8 mouse cellular contexts compared by ENCODE assay signal in genomic region chr7:110002968-110003367, GRCm38 (mm10). TPM values are rescaled to one million over a fixed set of nuclear protein-coding genes. Genes with fewer than 3 reads are reported as not detected.
A peak's percentile ranks its signal among the peaks of the same experiment; 100 is the strongest.
DNase-seq lines count a peak whose midpoint lies in the region; ATAC-seq and TF ChIP-seq lines count a peak whose summit lies in the region.

No protein-coding gene starts in this region.

- no peak overlapping the region for H3K9ac ChIP-seq in liver, embryonic 14.5 days (replicated peaks)
- H3K9ac ChIP-seq in neural tube, embryonic 11.5 days (ENCODE audit: low read length): peak overlapping the region; percentile 44; the same call in 1 of the 2 replicates

- H3K27ac ChIP-seq in embryonic facial prominence, embryonic 10.5 days (replicated peaks): peak overlapping the region; percentile 19; the same call in 1 of the 2 replicates
- no peak overlapping the region for H3K27ac ChIP-seq in liver, embryonic 14.5 days
- H3K27ac ChIP-seq in neural tube, embryonic 11.5 days (ENCODE audit: low read depth, low read length): no peak overlapping the region

- peak overlapping the region; percentile 41 for H3K4me3 ChIP-seq in embryonic facial prominence, embryonic 10.5 days
- no peak overlapping the region for H3K4me3 ChIP-seq in liver, embryonic 14.5 days (ENCODE audit: insufficient read depth in 1 of 2, low read depth in 2 of 2, low read length in 2 of 2)
- H3K4me3 ChIP-seq in neural tube, embryonic 11.5 days (ENCODE audit: low read depth, low read length): no peak overlapping the region

- peaks cover 5% of the 10 kb centered on the region; the same call in 1 of the 2 replicates for H3K27me3 ChIP-seq in embryonic facial prominence, embryonic 10.5 days (replicated peaks; ENCODE audit: low read depth, poor library complexity, severe bottlenecking)
- H3K27me3 ChIP-seq in liver, embryonic 14.5 days (ENCODE audit: control insufficient read depth, insufficient read depth, low read length): peaks cover 8% of the 10 kb centered on the region
- no peaks in the 10 kb centered on the region for H3K27me3 ChIP-seq in neural tube, embryonic 11.5 days (ENCODE audit: control insufficient read depth, insufficient read depth, low read length)

- peak; percentile 37; the same call in 1 of the 2 replicates for ATAC-seq in liver, embryonic 14.5 days (ENCODE audit: insufficient read depth)
- ATAC-seq in neural tube, embryonic 11.5 days (ENCODE audit: insufficient read depth, low FRiP score, low TSS enrichment): no peak

- TF ChIP-seq CTCF in liver, embryonic 14.5 days (IDR thresholded peaks at IDR 0.05; ENCODE audit: low read depth): no peak

- peak; percentile 22 for DNase-seq in layer of hippocampus, adult 11-12 months (ENCODE audit: low spot score)
- no peak for DNase-seq in layer of hippocampus, postnatal 25 days (ENCODE audit: extremely low spot score in 1 of 2, low spot score in 1 of 2)
- peak; percentile 68 for DNase-seq in embryonic facial prominence, embryonic 10.5 days (ENCODE audit: low spot score)
- peak; percentile 44 to 56 for DNase-seq in heart, adult 9 months (ENCODE audit: low spot score in 2 of 2)
- peak; percentile 83 for DNase-seq in kidney, adult 9 months
- DNase-seq in liver, embryonic 14.5 days (ENCODE audit: low read depth in 3 of 3, low spot score in 3 of 3): no peak
- DNase-seq in neural tube, embryonic 11.5 days (ENCODE audit: low spot score): peak; percentile 67
- DNase-seq in urinary bladder, postnatal 4 days (ENCODE audit: low spot score in 2 of 2): peak; percentile 30 to 61

- no peak for TF ChIP-seq EP300 in liver, embryonic 14.5 days (IDR thresholded peaks at IDR 0.05; ENCODE audit: low read depth)

- peaks cover 7% of the 10 kb centered on the region for H3K4me1 ChIP-seq in embryonic facial prominence, embryonic 10.5 days
- H3K4me1 ChIP-seq in liver, embryonic 14.5 days (replicated peaks; ENCODE audit: control insufficient read depth in 2 of 2, insufficient read depth in 2 of 2, low read length in 1 of 2): peaks cover 0 to 2% of the 10 kb centered on the region in 2 experiments; a peak in 1 of 4 replicates
- H3K4me1 ChIP-seq in neural tube, embryonic 11.5 days (ENCODE audit: control insufficient read depth, insufficient read depth, low read length): no peaks in the 10 kb centered on the region

- H3K36me3 ChIP-seq in embryonic facial prominence, embryonic 10.5 days (replicated peaks): no peaks in the 10 kb centered on the region
- H3K36me3 ChIP-seq in liver, embryonic 14.5 days (replicated peaks; ENCODE audit: control insufficient read depth, insufficient read depth, low read depth): no peaks in the 10 kb centered on the region
- no peaks in the 10 kb centered on the region for H3K36me3 ChIP-seq in neural tube, embryonic 11.5 days (ENCODE audit: control insufficient read depth, insufficient read depth, low read length)

- WGBS in embryonic facial prominence, embryonic 10.5 days: 18% methylated on average over 20 of the region's 20 CpGs
- WGBS in liver, embryonic 14.5 days (ENCODE audit: insufficient replicate concordance): 14% methylated on average over 20 of the region's 20 CpGs
- WGBS in neural tube, embryonic 11.5 days: 17% methylated on average over 20 of the region's 20 CpGs

- H3K4me2 ChIP-seq in liver, embryonic 14.5 days (ENCODE audit: low read depth): peak overlapping the region; percentile 2; the same call in 1 of the 2 replicates
- H3K4me2 ChIP-seq in neural tube, embryonic 11.5 days (ENCODE audit: low read depth): peak overlapping the region; percentile 10

- H3K9me3 ChIP-seq in embryonic facial prominence, embryonic 10.5 days: no peaks in the 10 kb centered on the region
- no peaks in the 10 kb centered on the region for H3K9me3 ChIP-seq in liver, embryonic 14.5 days (ENCODE audit: control insufficient read depth, low read length)
- no peaks in the 10 kb centered on the region for H3K9me3 ChIP-seq in neural tube, embryonic 11.5 days (ENCODE audit: control insufficient read depth, low read length)

RNA-seq across cellular contexts. Expression of gene Ipo7, which starts 15.1 kb away (rescaled TPM):
- 100 to 1,000 TPM in 1 of 2 experiments, 10 to 100 TPM in 1; 99.5 to 104 TPM for total RNA-seq in layer of hippocampus, postnatal 25 days (2021)
- 57.0 and 57.5 TPM in 2 replicates for polyA plus RNA-seq in embryonic facial prominence, embryonic 10.5 days (2016; fragmentation: Nextera tagmentation; extraction: Ambion mirVana)
- polyA plus RNA-seq in liver, embryonic 14.5 days (2012; rRNA removed): 13.6 and 22.2 TPM in 2 replicates
- polyA plus RNA-seq in liver, embryonic 14.5 days (2014; fragmentation: Nextera tagmentation; extraction: Ambion mirVana): 9.1 and 10.2 TPM in 2 replicates
- 30.7 and 36.3 TPM in 2 replicates for polyA plus RNA-seq in neural tube, embryonic 11.5 days (2014; fragmentation: Nextera tagmentation; extraction: Ambion mirVana)

RNA-seq across cellular contexts. Expression of gene Tmem41b, which starts 16.2 kb away (rescaled TPM):
- total RNA-seq in layer of hippocampus, postnatal 25 days (2021): 10 to 100 TPM; 48.6 to 49.9 TPM
- 68.5 and 73.6 TPM in 2 replicates for polyA plus RNA-seq in embryonic facial prominence, embryonic 10.5 days (2016; fragmentation: Nextera tagmentation; extraction: Ambion mirVana)
- 10.7 and 14.5 TPM in 2 replicates for polyA plus RNA-seq in liver, embryonic 14.5 days (2012; rRNA removed)
- 30.0 and 32.9 TPM in 2 replicates for polyA plus RNA-seq in liver, embryonic 14.5 days (2014; fragmentation: Nextera tagmentation; extraction: Ambion mirVana)
- 78.8 and 79.1 TPM in 2 replicates for polyA plus RNA-seq in neural tube, embryonic 11.5 days (2014; fragmentation: Nextera tagmentation; extraction: Ambion mirVana)

RNA-seq across cellular contexts. Expression of gene Dennd5a, which starts 42.7 kb away (rescaled TPM):
- total RNA-seq in layer of hippocampus, postnatal 25 days (2021): 100 to 1,000 TPM; 214 to 220 TPM
- 28.2 and 33.3 TPM in 2 replicates for polyA plus RNA-seq in embryonic facial prominence, embryonic 10.5 days (2016; fragmentation: Nextera tagmentation; extraction: Ambion mirVana)
- 11.5 and 13.8 TPM in 2 replicates for polyA plus RNA-seq in liver, embryonic 14.5 days (2012; rRNA removed)
- 6.9 and 8.9 TPM in 2 replicates for polyA plus RNA-seq in liver, embryonic 14.5 days (2014; fragmentation: Nextera tagmentation; extraction: Ambion mirVana)
- 56.7 TPM in 2 replicates for polyA plus RNA-seq in neural tube, embryonic 11.5 days (2014; fragmentation: Nextera tagmentation; extraction: Ambion mirVana)

RNA-seq across cellular contexts. Expression of gene Zfp143, which starts 58.0 kb away (rescaled TPM):
- 10 to 100 TPM; 11.1 to 12.0 TPM for total RNA-seq in layer of hippocampus, postnatal 25 days (2021)
- 26.1 and 26.8 TPM in 2 replicates for polyA plus RNA-seq in embryonic facial prominence, embryonic 10.5 days (2016; fragmentation: Nextera tagmentation; extraction: Ambion mirVana)
- 6.8 and 8.2 TPM in 2 replicates for polyA plus RNA-seq in liver, embryonic 14.5 days (2012; rRNA removed)
- polyA plus RNA-seq in liver, embryonic 14.5 days (2014; fragmentation: Nextera tagmentation; extraction: Ambion mirVana): 8.6 and 9.3 TPM in 2 replicates
- polyA plus RNA-seq in neural tube, embryonic 11.5 days (2014; fragmentation: Nextera tagmentation; extraction: Ambion mirVana): 29.3 and 30.2 TPM in 2 replicates

Comparison
In these comparisons a context has a peak if more than half of its experiments do, and no peak if none do; other contexts are left out.
1. DNase-seq: peak in layer of hippocampus, adult 11-12 months (single experiment), embryonic facial prominence, embryonic 10.5 days (single experiment), heart, adult 9 months (2 of 2), kidney, adult 9 months (single experiment), neural tube, embryonic 11.5 days (single experiment) and urinary bladder, postnatal 4 days (2 of 2); none in layer of hippocampus, postnatal 25 days (0 of 2) and liver, embryonic 14.5 days (0 of 3).